In the genomic region with DNA sequence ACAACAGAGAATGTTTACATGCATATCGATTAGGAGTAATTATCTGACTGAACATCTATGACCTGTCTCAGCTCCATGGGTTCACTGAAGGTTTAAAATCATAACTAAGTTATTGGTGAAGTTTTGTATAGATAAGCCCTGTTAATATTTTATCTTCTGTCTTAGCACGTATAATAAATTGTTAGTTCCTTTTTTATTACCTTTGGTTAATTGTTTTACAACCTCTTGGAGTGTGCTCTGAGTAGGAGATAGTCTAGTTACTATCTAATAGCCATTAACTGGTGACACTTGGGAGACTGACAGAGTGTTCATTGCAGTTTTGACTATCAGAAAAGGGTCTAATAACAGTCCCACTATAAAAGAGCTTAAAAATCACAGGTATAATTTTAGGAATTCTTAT, we compare ENCODE assay signal across 39 mouse cellular contexts. TPM values are rescaled to one million over a fixed set of nuclear protein-coding genes. Genes with fewer than 3 reads are reported as not detected.
"Had no signal": no experiment of that assay in that cellular context is flagged by ENCODE, and none has a peak within 500 bp of the region (broad histone marks: within the 10 kb centered on the region; RNA-seq: fewer than 3 reads in every experiment).

No protein-coding gene starts in this region.

- H3K4me1 ChIP-seq: embryonic facial prominence, embryonic 10.5 days; embryonic facial prominence, embryonic 12.5 days; embryonic facial prominence, embryonic 13.5 days; embryonic facial prominence, embryonic 15.5 days; forebrain, embryonic 10.5 days; forebrain, embryonic 12.5 days; forebrain, embryonic 13.5 days; forebrain, embryonic 15.5 days had no signal

- H3K4me3 ChIP-seq: embryonic facial prominence, embryonic 10.5 days; embryonic facial prominence, embryonic 12.5 days; embryonic facial prominence, embryonic 13.5 days; embryonic facial prominence, embryonic 15.5 days; erythroblast, embryonic 14.5 days; forebrain, embryonic 10.5 days; forebrain, embryonic 12.5 days; forebrain, embryonic 13.5 days; forebrain, embryonic 15.5 days; gastrocnemius, adult 2 months had no signal

- DNase-seq: cerebellum, adult 2 months; cerebellum, adult 8-10 months; cerebellum, adult 9-10 months; cerebellum, adult 9-11 months; cerebellum, postnatal 10 days; cerebellum, postnatal 14 days; cerebellum, postnatal 25 days; cerebellum, postnatal 36 days; embryo, embryonic 11 days; forebrain, postnatal 0 days; gastrocnemius, adult 2 months; gastrocnemius, postnatal 10 days; gastrocnemius, postnatal 14 days; gastrocnemius, postnatal 25 days; gastrocnemius, postnatal 36 days; heart, adult 11 months; heart, adult 18-20 months had no signal

- H3K27ac ChIP-seq: embryonic facial prominence, embryonic 10.5 days; embryonic facial prominence, embryonic 12.5 days; embryonic facial prominence, embryonic 13.5 days; embryonic facial prominence, embryonic 15.5 days; forebrain, embryonic 10.5 days; forebrain, embryonic 12.5 days; forebrain, embryonic 13.5 days; forebrain, embryonic 15.5 days; gastrocnemius, adult 2 months had no signal

- ATAC-seq: forebrain, embryonic 13.5 days; forebrain, embryonic 14.5 days; forebrain, embryonic 15.5 days; forebrain, embryonic 16.5 days; forebrain, postnatal 0 days had no signal

- H3K9ac ChIP-seq: embryonic facial prominence, embryonic 12.5 days; embryonic facial prominence, embryonic 13.5 days; embryonic facial prominence, embryonic 15.5 days; forebrain, embryonic 12.5 days; forebrain, embryonic 13.5 days; forebrain, embryonic 15.5 days; forebrain, postnatal 0 days had no signal

- H3K9me3 ChIP-seq: embryonic facial prominence, embryonic 15.5 days; forebrain, embryonic 15.5 days had no signal

- H3K27me3 ChIP-seq: embryonic facial prominence, embryonic 12.5 days; embryonic facial prominence, embryonic 13.5 days; embryonic facial prominence, embryonic 15.5 days; forebrain, embryonic 12.5 days; forebrain, embryonic 13.5 days; forebrain, embryonic 15.5 days had no signal

- H3K36me3 ChIP-seq: embryonic facial prominence, embryonic 10.5 days; embryonic facial prominence, embryonic 12.5 days; embryonic facial prominence, embryonic 13.5 days; embryonic facial prominence, embryonic 15.5 days; forebrain, embryonic 10.5 days; forebrain, embryonic 12.5 days; forebrain, embryonic 15.5 days had no signal

- H3K4me2 ChIP-seq: embryonic facial prominence, embryonic 12.5 days; embryonic facial prominence, embryonic 13.5 days; embryonic facial prominence, embryonic 15.5 days; forebrain, embryonic 12.5 days; forebrain, embryonic 13.5 days; forebrain, embryonic 15.5 days had no signal

RNA-seq across cellular contexts. Expression of a gene that starts 1.4 kb away (rescaled TPM):
- total RNA-seq: common myeloid progenitor, adult 5-6 weeks; forebrain, postnatal 0 days; gastrocnemius, adult 18-20 months; gastrocnemius, adult 2 months; gastrocnemius, adult 8-10 months; gastrocnemius, postnatal 10 days; gastrocnemius, postnatal 14 days; gastrocnemius, postnatal 25 days; gastrocnemius, postnatal 36 days; gastrocnemius, postnatal 4 days; granulocyte monocyte progenitor cell, adult 5-6 weeks; heart, adult 18-20 months had no signal
- polyA plus RNA-seq: cerebellum, adult 2 months; cortical plate, adult 2 months; embryonic facial prominence, embryonic 10.5 days; embryonic facial prominence, embryonic 11.5 days; embryonic facial prominence, embryonic 12.5 days; embryonic facial prominence, embryonic 13.5 days; embryonic facial prominence, embryonic 14.5 days; embryonic facial prominence, embryonic 15.5 days; erythroblast, embryonic 14.5 days; forebrain, embryonic 10.5 days; forebrain, embryonic 11.5 days; forebrain, embryonic 12.5 days; forebrain, embryonic 13.5 days; forebrain, embryonic 14.5 days; forebrain, embryonic 15.5 days; forebrain, embryonic 16.5 days; forebrain, postnatal 0 days; frontal cortex, adult 2 months had no signal

RNA-seq across cellular contexts. Expression of a gene that starts 39.6 kb away (rescaled TPM):
- total RNA-seq: common myeloid progenitor, adult 5-6 weeks; forebrain, postnatal 0 days; gastrocnemius, adult 18-20 months; gastrocnemius, adult 2 months; gastrocnemius, adult 8-10 months; gastrocnemius, postnatal 10 days; gastrocnemius, postnatal 14 days; gastrocnemius, postnatal 25 days; gastrocnemius, postnatal 36 days; gastrocnemius, postnatal 4 days; granulocyte monocyte progenitor cell, adult 5-6 weeks; heart, adult 18-20 months had no signal
- polyA plus RNA-seq: cerebellum, adult 2 months; cortical plate, adult 2 months; embryonic facial prominence, embryonic 10.5 days; embryonic facial prominence, embryonic 11.5 days; embryonic facial prominence, embryonic 12.5 days; embryonic facial prominence, embryonic 13.5 days; embryonic facial prominence, embryonic 14.5 days; embryonic facial prominence, embryonic 15.5 days; erythroblast, embryonic 14.5 days; forebrain, embryonic 10.5 days; forebrain, embryonic 11.5 days; forebrain, embryonic 12.5 days; forebrain, embryonic 13.5 days; forebrain, embryonic 14.5 days; forebrain, embryonic 15.5 days; forebrain, embryonic 16.5 days; forebrain, postnatal 0 days; frontal cortex, adult 2 months had no signal

RNA-seq across cellular contexts. Expression of a gene that starts 48.6 kb away (rescaled TPM):
- total RNA-seq: common myeloid progenitor, adult 5-6 weeks; forebrain, postnatal 0 days; gastrocnemius, adult 18-20 months; gastrocnemius, adult 2 months; gastrocnemius, adult 8-10 months; gastrocnemius, postnatal 10 days; gastrocnemius, postnatal 14 days; gastrocnemius, postnatal 25 days; gastrocnemius, postnatal 36 days; gastrocnemius, postnatal 4 days; granulocyte monocyte progenitor cell, adult 5-6 weeks; heart, adult 18-20 months had no signal
- polyA plus RNA-seq: cerebellum, adult 2 months; cortical plate, adult 2 months; embryonic facial prominence, embryonic 10.5 days; embryonic facial prominence, embryonic 11.5 days; embryonic facial prominence, embryonic 12.5 days; embryonic facial prominence, embryonic 13.5 days; embryonic facial prominence, embryonic 14.5 days; embryonic facial prominence, embryonic 15.5 days; erythroblast, embryonic 14.5 days; forebrain, embryonic 10.5 days; forebrain, embryonic 11.5 days; forebrain, embryonic 12.5 days; forebrain, embryonic 13.5 days; forebrain, embryonic 14.5 days; forebrain, embryonic 15.5 days; forebrain, embryonic 16.5 days; forebrain, postnatal 0 days; frontal cortex, adult 2 months had no signal

RNA-seq across cellular contexts. Expression of a gene that starts 57.5 kb away (rescaled TPM):
- total RNA-seq: common myeloid progenitor, adult 5-6 weeks; forebrain, postnatal 0 days; gastrocnemius, adult 18-20 months; gastrocnemius, adult 2 months; gastrocnemius, adult 8-10 months; gastrocnemius, postnatal 10 days; gastrocnemius, postnatal 14 days; gastrocnemius, postnatal 25 days; gastrocnemius, postnatal 36 days; gastrocnemius, postnatal 4 days; granulocyte monocyte progenitor cell, adult 5-6 weeks; heart, adult 18-20 months had no signal
- polyA plus RNA-seq: cerebellum, adult 2 months; cortical plate, adult 2 months; embryonic facial prominence, embryonic 10.5 days; embryonic facial prominence, embryonic 11.5 days; embryonic facial prominence, embryonic 12.5 days; embryonic facial prominence, embryonic 13.5 days; embryonic facial prominence, embryonic 14.5 days; embryonic facial prominence, embryonic 15.5 days; erythroblast, embryonic 14.5 days; forebrain, embryonic 10.5 days; forebrain, embryonic 11.5 days; forebrain, embryonic 12.5 days; forebrain, embryonic 13.5 days; forebrain, embryonic 14.5 days; forebrain, embryonic 15.5 days; forebrain, embryonic 16.5 days; forebrain, postnatal 0 days; frontal cortex, adult 2 months; gonadal fat pad, adult 2 months had no signal
